Mouse (Mus musculus) ES-E14 (cell line): ENCODE results near the gene Hecw2. TPM values are rescaled to one million over a fixed set of nuclear protein-coding genes. Genes with fewer than 3 reads are reported as not detected.

ENCODE experiments used
- DNase-seq: peaks from one replicate; pipeline ENCODE4 v3.0.0-alpha.2; 2013; ENCODE audit warnings: low read depth, low spot score
- H3K27ac ChIP-seq: 2 replicates; pipeline ENCODE4 v1.5.1; 2012; ENCODE audit warnings: low read depth, mild to moderate bottlenecking, low read length, moderate library complexity, mixed read lengths; ENCODE audit not compliant: poor library complexity, insufficient read depth, severe bottlenecking
- H3K36me3 ChIP-seq: 2 replicates; pipeline ENCODE4 v1.6.1; 2012; ENCODE audit warnings: mild to moderate bottlenecking, low read length, moderate library complexity, mixed read lengths; ENCODE audit not compliant: control insufficient read depth, poor library complexity, insufficient read depth, severe bottlenecking
- H3K4me1 ChIP-seq, 2 experiments: fragments of 150-350 bp in 1 of 2; sonication (generic) in 1 of 2; 2 replicates each; pipeline ENCODE4 v1.6.1; 2012; ENCODE audit warnings: low read length in 2 of 2, mild to moderate bottlenecking in 1 of 2, mixed read lengths in 1 of 2; ENCODE audit not compliant: control insufficient read depth in 2 of 2, insufficient read depth in 2 of 2, poor library complexity in 1 of 2
- H3K4me3 ChIP-seq, 2 experiments: fragments of 150-350 bp in 1 of 2; sonication (generic) in 1 of 2; 2 replicates each; pipeline ENCODE4 v1.5.1; 2012; ENCODE audit warnings: low read length in 2 of 2, low read depth in 1 of 2, mild to moderate bottlenecking in 1 of 2, mixed read lengths in 1 of 2; ENCODE audit not compliant: insufficient read depth in 1 of 2, poor library complexity in 1 of 2, severe bottlenecking in 1 of 2
- H3K9ac ChIP-seq: 2 replicates; pipeline ENCODE4 v1.6.1; 2012; ENCODE audit warnings: low read depth, mild to moderate bottlenecking, low read length, mixed read lengths; ENCODE audit not compliant: poor library complexity, insufficient read depth, severe bottlenecking
- H3K9me3 ChIP-seq: fragments of 150-350 bp; sonication (generic); 2 replicates; pipeline ENCODE4 v1.6.1; 2012; ENCODE audit warnings: low read depth, mild to moderate bottlenecking, low read length; ENCODE audit not compliant: control insufficient read depth, insufficient read depth
- CHD2 ChIP-seq: IDR thresholded peaks from 2 replicates; pipeline ENCODE4 v1.6.1; 2014; ENCODE audit warnings: mild to moderate bottlenecking, low read depth, low read length, inconsistent platforms
- HCFC1 ChIP-seq: IDR thresholded peaks from 2 replicates; pipeline ENCODE4 v1.6.1; 2012; ENCODE audit warnings: low read length, inconsistent platforms, borderline replicate concordance; ENCODE audit not compliant: insufficient read depth
- MAFK ChIP-seq: IDR thresholded peaks from 2 replicates; pipeline ENCODE4 v1.6.1; 2014; ENCODE audit warnings: mild to moderate bottlenecking, low read depth, low read length, inconsistent platforms; ENCODE audit not compliant: insufficient read depth
- ZC3H11A ChIP-seq: IDR thresholded peaks from 2 replicates; pipeline ENCODE4 v1.6.1; 2012; ENCODE audit warnings: low read depth, mild to moderate bottlenecking, inconsistent platforms, low read length, borderline replicate concordance
- ZNF384 ChIP-seq: IDR thresholded peaks from 2 replicates; pipeline ENCODE4 v1.6.1; 2012; ENCODE audit warnings: low read depth, low read length, inconsistent platforms
- in situ Hi-C, 2 experiments: fragments of 600-800 bp; cut with MboI; formaldehyde crosslinking; loops; one replicate each; pipeline ENCODE4 v1.15.1; 2025; ENCODE audit warnings: low sequenced_read_pairs in 2 of 2, inconsistent platforms in 1 of 2; ENCODE audit not compliant: unreplicated experiment in 2 of 2
- total RNA-seq: library from RNA; depleted of rRNA; stranded (reverse); fragments of 300-350 nt; gene quantifications from 2 replicates; pipeline ENCODE4 v1.2.3, GENCODE M21; 2012

Gene Hecw2
- total RNA-seq, 1 experiment: 6.6 TPM

DNA sequence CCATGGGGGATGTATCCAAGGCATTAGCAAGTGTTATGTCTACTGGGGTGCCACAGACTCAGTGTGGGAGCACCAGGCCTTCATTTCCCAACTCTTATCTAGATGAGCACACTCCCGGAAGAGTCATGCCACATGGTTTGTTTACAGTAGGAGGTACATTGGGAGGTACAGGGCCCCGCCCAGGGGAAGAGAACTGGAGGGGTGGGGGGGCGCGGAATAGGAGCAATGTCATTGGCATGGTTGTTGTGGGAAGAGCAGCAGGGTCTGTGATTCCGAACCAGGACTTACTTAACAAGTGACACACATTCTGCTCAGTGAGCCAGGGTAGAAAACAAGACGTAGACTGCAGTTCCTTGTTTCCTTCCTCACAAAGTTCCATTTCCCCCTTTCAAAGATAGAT, 344.1 kb downstream of the Hecw2 start:
- in situ Hi-C loops: no loop called here
- TF ChIP-seq HCFC1: no peak
- no peak for TF ChIP-seq ZC3H11A
- no peak for TF ChIP-seq ZNF384
- no peak for TF ChIP-seq MAFK
- no peak for TF ChIP-seq CHD2
- no peak for DNase-seq
- Histone ChIP-seq H3K9me3 (no peaks in the 10 kb centered on the region), H3K36me3 (no peaks in the 10 kb centered on the region), H3K4me1 (peaks cover 0 to 5% of the 10 kb centered on the region in 2 experiments; a peak in 1 of 4 replicates), H3K9ac (no peak overlapping the region), H3K4me3 (no peak overlapping the region), H3K27ac (no peak overlapping the region; the same call in 1 of the 2 replicates)

DNA sequence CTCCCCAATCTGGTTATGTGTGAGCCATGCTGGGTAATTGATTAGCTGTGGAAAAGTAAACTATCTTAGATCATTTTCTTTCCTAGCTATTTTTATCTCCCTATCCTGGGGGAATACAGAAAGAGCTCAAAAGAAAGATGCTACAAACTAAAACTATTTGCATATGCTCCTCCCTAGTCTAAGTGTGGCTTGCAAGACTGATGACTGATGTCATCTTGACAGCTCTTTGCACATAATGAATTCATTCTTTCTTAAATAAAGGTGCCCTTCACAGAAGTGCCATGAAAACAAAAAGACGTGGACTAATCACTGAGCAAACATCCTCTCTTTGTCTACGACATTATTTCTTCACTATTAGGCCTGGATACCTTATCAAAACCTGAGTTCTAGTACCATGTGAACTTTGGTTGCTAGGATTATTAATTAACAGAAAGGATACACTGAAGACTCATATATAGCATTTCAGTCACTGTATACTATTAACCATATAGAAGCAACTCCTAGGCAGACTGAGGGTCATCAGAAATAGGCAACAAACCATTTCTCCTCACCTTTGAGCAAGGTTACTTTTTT, 348.2 kb downstream of the Hecw2 start:
- Histone ChIP-seq H3K4me3 (no peak overlapping the region), H3K9me3 (no peaks in the 10 kb centered on the region), H3K9ac (no peak overlapping the region), H3K4me1 (peaks cover 0 to 5% of the 10 kb centered on the region in 2 experiments; a peak in 1 of 4 replicates), H3K36me3 (no peaks in the 10 kb centered on the region), H3K27ac (no peak overlapping the region)
- DNase-seq: no peak
- TF ChIP-seq CHD2: no peak
- no peak for TF ChIP-seq ZNF384
- no peak for TF ChIP-seq HCFC1
- no peak for TF ChIP-seq ZC3H11A
- TF ChIP-seq MAFK: no peak
- in situ Hi-C loops: no loop called here

DNA sequence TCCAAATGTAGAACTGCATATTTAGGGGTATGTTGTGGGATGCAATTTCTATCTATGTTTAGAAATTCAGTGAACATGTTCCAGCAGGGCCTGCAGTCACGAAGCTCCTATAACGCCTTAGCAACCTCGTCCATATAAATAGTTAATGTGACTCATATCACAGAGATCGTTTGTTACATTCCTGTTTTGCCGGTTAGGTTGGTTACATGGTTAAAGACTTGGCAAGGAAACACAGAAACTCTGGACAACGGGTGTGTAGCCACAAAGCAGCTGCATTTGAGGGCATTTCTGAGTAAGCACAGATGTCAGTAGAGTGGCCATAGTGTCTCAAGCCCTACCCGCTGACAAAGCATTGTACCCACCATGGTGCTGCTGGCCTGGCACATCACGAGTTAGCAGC, 349.1 kb downstream of the Hecw2 start:
- Histone ChIP-seq H3K4me1 (peaks cover 0 to under 1% of the 10 kb centered on the region in 2 experiments; a peak in 1 of 4 replicates), H3K36me3 (no peaks in the 10 kb centered on the region), H3K9ac (no peak overlapping the region), H3K27ac (no peak overlapping the region), H3K9me3 (no peaks in the 10 kb centered on the region), H3K4me3 (no peak overlapping the region)
- in situ Hi-C loops: no loop called here
- DNase-seq: no peak
- TF ChIP-seq ZNF384 (no peak), HCFC1 (no peak), ZC3H11A (no peak), CHD2 (no peak), MAFK (no peak)

DNA sequence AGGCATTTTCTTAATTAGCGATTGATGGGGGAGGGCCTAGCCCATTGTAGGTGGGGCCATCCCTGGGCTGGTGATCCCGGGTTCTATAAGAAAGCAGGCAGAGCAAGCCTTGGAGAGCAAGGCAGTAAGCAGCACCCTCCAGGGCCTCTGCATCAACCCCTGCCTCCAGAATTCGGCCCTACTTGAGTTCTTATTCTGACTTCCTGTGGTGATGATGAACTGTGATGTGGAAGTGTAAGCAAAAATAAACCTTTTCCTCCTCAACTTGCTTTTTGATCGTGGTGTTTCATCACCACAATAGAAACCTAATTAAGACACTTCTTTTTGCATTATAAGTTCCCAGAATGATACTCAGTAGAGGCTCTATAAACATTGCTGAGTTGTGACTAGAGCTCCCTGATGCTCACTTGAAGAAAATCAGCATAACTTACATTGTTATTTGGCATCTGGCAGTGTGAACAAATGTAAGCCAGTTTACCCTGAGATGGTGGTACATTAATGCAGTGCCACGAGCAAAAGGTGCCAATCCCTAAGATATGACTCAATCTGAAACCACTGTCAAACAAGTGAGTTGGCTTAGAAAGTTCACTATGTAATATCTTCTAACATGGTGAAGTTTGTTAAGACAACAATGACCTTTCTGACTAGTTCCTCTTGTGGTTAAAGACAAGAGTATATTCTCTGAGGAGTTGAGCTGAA, 349.9 kb downstream of the Hecw2 start:
- H3K9ac ChIP-seq: no peak overlapping the region
- peaks cover 0 to 2% of the 10 kb centered on the region in 2 experiments; a peak in 1 of 4 replicates for H3K4me1 ChIP-seq
- no peak overlapping the region for H3K27ac ChIP-seq
- no peak for TF ChIP-seq HCFC1
- no peaks in the 10 kb centered on the region for H3K9me3 ChIP-seq
- no peak for DNase-seq
- H3K4me3 ChIP-seq: no peak overlapping the region
- in situ Hi-C loops: no loop called here
- H3K36me3 ChIP-seq: no peaks in the 10 kb centered on the region
